Comparison of ENCODE assay signal across 23 mouse cellular contexts in the genomic region with DNA sequence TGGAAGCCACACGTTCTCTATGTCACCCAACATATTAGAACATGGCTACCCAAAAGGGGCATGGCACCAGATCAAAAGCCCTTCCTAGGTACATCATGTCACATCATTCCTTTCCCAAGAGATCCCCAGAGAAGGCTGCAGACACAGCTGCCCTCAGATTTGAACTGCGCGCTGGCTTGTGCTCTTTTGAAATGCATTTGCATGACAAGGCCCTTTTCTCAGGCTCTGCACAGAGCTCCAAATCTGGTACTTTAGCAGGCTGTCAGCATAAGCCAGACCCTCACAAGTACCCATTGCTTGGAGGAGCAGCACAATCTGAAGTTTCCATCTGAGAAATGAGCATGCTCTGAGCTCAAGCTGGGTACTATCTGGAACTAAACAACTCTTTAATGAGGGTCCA.
A peak's percentile ranks its signal among the peaks of the same experiment; 100 is the strongest.
DNase-seq lines count a peak whose midpoint lies in the region; ATAC-seq and TF ChIP-seq lines count a peak whose summit lies in the region.
"Had no signal": no experiment of that assay in that cellular context is flagged by ENCODE, and none has a peak within 500 bp of the region (broad histone marks: within the 10 kb centered on the region; RNA-seq: fewer than 3 reads in every experiment).

No protein-coding gene starts in this region.

- no peaks in the 10 kb centered on the region for H3K4me1 ChIP-seq in hindbrain, embryonic 11.5 days (replicated peaks; ENCODE audit: control insufficient read depth, insufficient read depth, low read length)
- H3K4me1 ChIP-seq in hindbrain, postnatal 0 days (ENCODE audit: insufficient read depth, low read length), result peaks cover 7% of the 10 kb centered on the region; the same call in 1 of the 2 replicates
- 0 out of 2 replicates have a peak, but pooled peaks cover 11% of the 10 kb centered on the region for H3K4me1 ChIP-seq in midbrain, embryonic 14.5 days (ENCODE audit: control insufficient read depth, insufficient read depth, low read length)
- H3K4me1 ChIP-seq in midbrain, embryonic 16.5 days (ENCODE audit: control insufficient read depth, insufficient read depth, low read length), result 0 out of 2 replicates have a peak, but pooled peaks cover 4% of the 10 kb centered on the region

- H3K27me3 ChIP-seq in hindbrain, embryonic 11.5 days (ENCODE audit: control insufficient read depth, insufficient read depth, low read length), result no peaks in the 10 kb centered on the region
- no peaks in the 10 kb centered on the region for H3K27me3 ChIP-seq in hindbrain, postnatal 0 days (ENCODE audit: insufficient read depth, low read length)
- H3K27me3 ChIP-seq in midbrain, embryonic 14.5 days (ENCODE audit: control insufficient read depth, insufficient read depth, low read length), result no peaks in the 10 kb centered on the region
- no peaks in the 10 kb centered on the region for H3K27me3 ChIP-seq in midbrain, embryonic 16.5 days (ENCODE audit: control insufficient read depth, insufficient read depth, low read depth, low read length)
- H3K27me3 ChIP-seq: embryonic facial prominence, embryonic 15.5 days; heart, embryonic 15.5 days had no signal

- no peak for TF ChIP-seq POLR2A in brain, embryonic 14.5 days (IDR thresholded peaks at IDR 0.05; ENCODE audit: borderline replicate concordance, extremely low read depth, insufficient read depth, insufficient read length, poor library complexity, severe bottlenecking)

- DNase-seq in hindbrain, embryonic 11.5 days (ENCODE audit: low spot score), result no peak
- DNase-seq in hindbrain, postnatal 0 days (ENCODE audit: low spot score), result no peak
- peak; percentile 28 for DNase-seq in midbrain, embryonic 14.5 days
- peak; percentile 46 for DNase-seq in R1 (ENCODE audit: low read depth, low spot score)
- DNase-seq in brain, embryonic 14.5 days (ENCODE audit: low read depth), result peak; percentile 52
- no peak for DNase-seq in frontal cortex, postnatal 36 days (ENCODE audit: low spot score in 2 of 2)
- DNase-seq: adrenal gland, postnatal 14 days; cerebellum, adult 18-20 months; cerebellum, postnatal 10 days; gastrocnemius, postnatal 14 days; heart, adult 2 months; heart, postnatal 14 days had no signal

- 54% methylated on average over 3 of the region's 3 CpGs for WGBS in hindbrain, embryonic 11.5 days
- 68% methylated on average over 3 of the region's 3 CpGs for WGBS in hindbrain, postnatal 0 days
- WGBS in midbrain, embryonic 14.5 days, result 17% methylated on average over 3 of the region's 3 CpGs
- 40% methylated on average over 3 of the region's 3 CpGs for WGBS in midbrain, embryonic 16.5 days

- no peak for TF ChIP-seq CTCF in hindbrain, postnatal 0 days (IDR thresholded peaks at IDR 0.05; ENCODE audit: low read depth)
- no peak for TF ChIP-seq CTCF in brain, embryonic 14.5 days (IDR thresholded peaks at IDR 0.05; ENCODE audit: borderline replicate concordance, extremely low read depth, insufficient read depth, insufficient read length)

- H3K27ac ChIP-seq in hindbrain, embryonic 11.5 days (ENCODE audit: low read depth, low read length), result no peak overlapping the region
- H3K27ac ChIP-seq in hindbrain, postnatal 0 days, result no peak overlapping the region
- H3K27ac ChIP-seq in midbrain, embryonic 14.5 days (replicated peaks; ENCODE audit: low read depth, low read length), result no peak overlapping the region
- no peak overlapping the region for H3K27ac ChIP-seq in midbrain, embryonic 16.5 days (ENCODE audit: low read length)
- H3K27ac ChIP-seq: embryonic facial prominence, embryonic 15.5 days; forebrain, embryonic 10.5 days; heart, adult 2 months; heart, embryonic 15.5 days; hindbrain, embryonic 14.5 days had no signal

- H3K4me2 ChIP-seq in hindbrain, embryonic 11.5 days (replicated peaks; ENCODE audit: low read depth, low read length), result no peak overlapping the region
- H3K4me2 ChIP-seq in hindbrain, postnatal 0 days (ENCODE audit: low read depth, low read length), result no peak overlapping the region
- no peak overlapping the region for H3K4me2 ChIP-seq in midbrain, embryonic 14.5 days (ENCODE audit: low read length)
- H3K4me2 ChIP-seq in midbrain, embryonic 16.5 days (ENCODE audit: low read length), result no peak overlapping the region
- H3K4me2 ChIP-seq: embryonic facial prominence, embryonic 15.5 days; heart, embryonic 11.5 days; heart, embryonic 15.5 days; hindbrain, embryonic 14.5 days had no signal

- ATAC-seq in hindbrain, embryonic 11.5 days (ENCODE audit: low FRiP score), result 0 out of 2 replicates have a peak, but pooled peaks have one; percentile 53
- ATAC-seq in hindbrain, postnatal 0 days, result no peak
- ATAC-seq in midbrain, embryonic 14.5 days (ENCODE audit: low FRiP score, low TSS enrichment), result no peak
- no peak for ATAC-seq in midbrain, embryonic 16.5 days
- ATAC-seq: activated CD4-positive, CD25-positive, alpha-beta regulatory T cell, adult 4 months; forebrain, embryonic 16.5 days; intestine, embryonic 16.5 days had no signal

- H3K36me3 ChIP-seq in hindbrain, embryonic 11.5 days (ENCODE audit: control insufficient read depth, insufficient read depth, low read length), result no peaks in the 10 kb centered on the region
- H3K36me3 ChIP-seq in hindbrain, postnatal 0 days (ENCODE audit: insufficient read depth, low read length), result no peaks in the 10 kb centered on the region
- no peaks in the 10 kb centered on the region for H3K36me3 ChIP-seq in midbrain, embryonic 14.5 days (ENCODE audit: control insufficient read depth, insufficient read depth, low read length)
- no peaks in the 10 kb centered on the region for H3K36me3 ChIP-seq in midbrain, embryonic 16.5 days (ENCODE audit: control insufficient read depth, insufficient read depth, low read length)
- H3K36me3 ChIP-seq: embryonic facial prominence, embryonic 15.5 days; forebrain, embryonic 10.5 days had no signal

- no peak overlapping the region for H3K9ac ChIP-seq in hindbrain, embryonic 11.5 days (ENCODE audit: low read depth, low read length)
- H3K9ac ChIP-seq in hindbrain, postnatal 0 days (replicated peaks; ENCODE audit: low read length), result no peak overlapping the region
- no peak overlapping the region for H3K9ac ChIP-seq in midbrain, embryonic 14.5 days (replicated peaks; ENCODE audit: low read length)
- H3K9ac ChIP-seq in midbrain, embryonic 16.5 days (ENCODE audit: low read depth, low read length), result no peak overlapping the region
- H3K9ac ChIP-seq: embryonic facial prominence, embryonic 15.5 days; heart, embryonic 15.5 days; hindbrain, embryonic 14.5 days had no signal

- H3K9me3 ChIP-seq in hindbrain, embryonic 11.5 days (ENCODE audit: control insufficient read depth, low read length), result no peaks in the 10 kb centered on the region
- no peaks in the 10 kb centered on the region for H3K9me3 ChIP-seq in hindbrain, postnatal 0 days (ENCODE audit: low read length)
- no peaks in the 10 kb centered on the region for H3K9me3 ChIP-seq in midbrain, embryonic 14.5 days (ENCODE audit: control insufficient read depth, low read length)
- no peaks in the 10 kb centered on the region for H3K9me3 ChIP-seq in midbrain, embryonic 16.5 days (replicated peaks; ENCODE audit: control insufficient read depth, low read length, poor library complexity, severe bottlenecking)
- H3K9me3 ChIP-seq: embryonic facial prominence, embryonic 15.5 days; forebrain, embryonic 10.5 days; G1E; heart, embryonic 15.5 days had no signal

- H3K4me3 ChIP-seq in hindbrain, embryonic 11.5 days (ENCODE audit: low read depth, low read length), result no peak overlapping the region
- H3K4me3 ChIP-seq in hindbrain, postnatal 0 days (ENCODE audit: low read length), result no peak overlapping the region
- no peak overlapping the region for H3K4me3 ChIP-seq in midbrain, embryonic 14.5 days (replicated peaks; ENCODE audit: low read depth, low read length)
- no peak overlapping the region for H3K4me3 ChIP-seq in midbrain, embryonic 16.5 days (ENCODE audit: low read depth, low read length)
- H3K4me3 ChIP-seq: embryonic facial prominence, embryonic 15.5 days; erythroblast, embryonic 14.5 days; forebrain, embryonic 10.5 days; heart, adult 2 months; heart, embryonic 15.5 days had no signal

Comparison
In these comparisons a context has a peak if more than half of its experiments do, and no peak if none do; other contexts are left out.
1. DNase-seq: peak in midbrain, embryonic 14.5 days (single experiment), R1 (single experiment) and brain, embryonic 14.5 days (single experiment); none in hindbrain, embryonic 11.5 days (single experiment), hindbrain, postnatal 0 days (single experiment) and frontal cortex, postnatal 36 days (0 of 2).